Mouse (Mus musculus) right cerebral cortex, adult 18-20 months (tissue): ENCODE results near the gene Vgll4.

Source experiments
- DNase-seq: peaks from one replicate; pipeline ENCODE4 v3.0.0; 2022; ENCODE audit warnings: mixed read lengths

The Vgll4 gene

GRCm38 (mm10) chr6:114969213-114970120 lies at the start of gene Vgll4:
TSS of gene Vgll4 (minus strand) at chr6:114969994.
- peak; percentile 81 for DNase-seq

GRCm38 (mm10) chr6:115015461-115015860 lies 45.7 kb upstream of the Vgll4 start:
- DNase-seq = no peak

- DNase-seq = no peak
Observed at GRCm38 (mm10) chr6:115013574-115013973, 43.8 kb upstream of the Vgll4 start.

- DNase-seq = no peak
Observed at GRCm38 (mm10) chr6:115011792-115012191, 42.0 kb upstream of the Vgll4 start.

DNA sequence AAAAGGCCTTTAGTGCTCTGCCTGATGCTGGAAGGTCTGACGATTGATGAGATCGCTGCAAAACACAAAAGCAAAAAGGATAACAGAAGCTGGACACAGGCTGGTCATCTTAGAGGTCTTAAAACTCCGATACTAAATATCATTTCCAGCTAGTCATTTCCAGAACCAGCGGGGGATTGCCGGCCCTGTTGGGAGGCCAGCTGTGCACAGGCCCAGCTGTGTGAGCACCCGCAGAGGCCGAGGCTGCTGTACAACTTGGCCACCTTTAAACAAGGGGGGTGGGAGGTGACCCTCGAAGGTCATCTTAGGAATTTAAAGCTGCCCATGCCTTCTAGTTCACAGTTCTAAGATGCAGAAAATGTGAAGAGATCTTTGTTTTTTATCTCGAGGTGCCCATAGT lies 41.0 kb upstream of the Vgll4 start:
- DNase-seq = no peak

GRCm38 (mm10) chr6:115010304-115010703 lies 40.5 kb upstream of the Vgll4 start:
- no peak for DNase-seq

- peak; percentile 72 for DNase-seq
Observed at GRCm38 (mm10) chr6:115007728-115008127, 37.9 kb upstream of the Vgll4 start.

GRCm38 (mm10) chr6:115006948-115007347 lies 37.2 kb upstream of the Vgll4 start:
- DNase-seq = no peak

GRCm38 (mm10) chr6:115006065-115006464 lies 36.3 kb upstream of the Vgll4 start:
- no peak for DNase-seq

DNA sequence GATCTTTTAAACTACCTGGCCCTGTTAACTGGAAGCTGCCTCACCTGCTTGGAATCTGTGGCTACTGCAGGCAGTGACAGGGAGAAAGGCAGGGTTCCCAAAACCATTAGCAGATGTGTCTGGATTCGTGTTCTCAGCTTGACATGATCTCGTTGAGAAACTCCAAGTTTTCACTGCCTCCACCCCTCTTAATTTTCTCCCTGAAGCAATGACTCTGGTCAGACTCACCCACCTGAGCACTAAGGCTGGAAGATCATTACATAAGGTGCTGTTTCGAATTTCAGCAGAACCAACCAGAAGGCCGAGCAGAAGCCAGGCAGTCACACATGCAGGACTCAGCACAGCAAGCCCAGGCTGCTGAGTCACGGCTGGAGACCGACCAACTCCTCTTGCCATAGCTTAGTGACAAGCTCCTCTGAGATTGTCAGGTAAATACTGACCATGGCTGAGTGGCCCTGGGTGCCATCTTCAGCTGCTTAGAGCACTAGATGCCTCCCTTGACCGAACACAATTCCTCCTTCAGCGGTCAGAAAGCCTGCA lies 35.6 kb upstream of the Vgll4 start:
- peak; percentile 84 for DNase-seq

GRCm38 (mm10) chr6:115004636-115005035 lies 34.8 kb upstream of the Vgll4 start:
- DNase-seq = peak; percentile 88

GRCm38 (mm10) chr6:114998374-114999031 lies 28.7 kb upstream of the Vgll4 start:
- DNase-seq = no peak

DNA sequence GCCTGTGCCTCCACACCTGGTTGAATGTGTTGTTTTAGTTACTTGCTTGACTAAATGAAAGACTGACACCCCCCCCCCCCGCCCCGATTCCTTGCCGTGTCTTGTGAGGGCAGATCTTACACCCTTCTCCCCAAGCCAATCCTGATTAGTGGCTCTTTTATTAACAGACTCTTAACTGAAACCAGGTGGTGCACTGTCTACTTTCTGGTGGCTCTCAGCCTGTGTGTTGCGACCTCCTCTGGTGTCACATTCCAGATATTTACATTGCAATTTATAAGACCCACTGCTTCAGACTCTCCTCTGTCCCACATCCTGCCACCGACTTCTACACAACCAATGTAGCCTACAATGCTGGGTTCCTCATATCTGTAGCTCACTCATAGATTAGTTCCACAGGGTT lies 27.7 kb upstream of the Vgll4 start:
- no peak for DNase-seq

DNA sequence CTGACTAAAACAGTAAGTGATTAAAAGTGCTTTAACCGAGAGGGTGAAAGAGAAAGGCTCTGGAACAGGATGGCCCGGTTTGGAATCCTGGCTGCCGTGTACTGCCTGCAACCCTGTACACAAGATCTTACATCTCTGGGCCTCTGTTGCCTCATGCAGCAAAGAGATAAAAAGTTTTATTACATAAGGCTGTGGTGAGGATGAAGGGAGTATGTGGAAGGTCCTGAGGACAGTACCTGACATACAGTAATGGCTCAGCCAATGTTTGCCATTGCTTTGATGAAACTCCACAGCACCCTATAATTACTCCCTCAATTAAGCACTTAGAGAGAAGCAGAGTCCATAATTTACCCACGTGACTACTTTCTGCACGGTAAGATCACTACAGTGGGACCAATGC lies 27.1 kb upstream of the Vgll4 start:
- no peak for DNase-seq

DNA sequence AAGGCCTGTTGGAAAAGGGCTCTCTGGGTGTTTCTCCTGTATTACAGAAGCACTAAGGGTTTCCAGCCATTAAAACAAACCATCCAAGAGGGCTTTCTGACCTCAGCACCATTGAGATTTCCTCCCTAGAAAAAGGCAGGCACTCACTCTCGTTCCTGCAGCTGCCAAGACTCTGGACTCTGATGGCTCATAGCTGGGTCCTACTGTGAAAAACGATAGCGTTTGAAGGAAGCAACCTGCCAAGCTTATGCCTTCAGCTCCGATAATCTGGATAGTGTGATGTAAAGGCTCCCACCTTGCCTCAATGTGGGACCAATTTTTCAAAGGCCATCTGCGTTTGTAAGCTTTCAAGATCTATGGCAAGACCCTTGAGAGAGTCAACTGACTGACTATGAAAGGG lies 24.3 kb upstream of the Vgll4 start:
- no peak for DNase-seq

DNA sequence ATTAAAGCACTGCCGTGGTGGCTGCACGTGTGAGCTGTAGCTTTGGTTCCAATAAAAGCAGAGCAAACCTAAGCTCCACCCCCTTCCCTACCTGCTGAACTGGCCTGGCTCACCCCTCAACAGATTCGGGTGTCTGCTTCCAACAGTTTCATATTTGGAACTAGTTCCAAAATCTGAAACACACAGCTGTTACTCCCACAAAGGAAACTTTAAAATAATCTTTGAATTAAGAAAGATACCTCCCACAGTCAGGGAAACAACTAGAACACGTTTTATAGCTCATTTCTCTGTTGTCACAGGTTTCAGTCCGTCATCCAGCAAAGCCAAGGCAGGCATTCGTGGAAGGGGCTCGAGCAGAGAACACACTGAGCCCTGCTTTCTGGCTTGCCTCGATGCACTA lies 23.9 kb upstream of the Vgll4 start:
- DNase-seq = peak; percentile 53

DNA sequence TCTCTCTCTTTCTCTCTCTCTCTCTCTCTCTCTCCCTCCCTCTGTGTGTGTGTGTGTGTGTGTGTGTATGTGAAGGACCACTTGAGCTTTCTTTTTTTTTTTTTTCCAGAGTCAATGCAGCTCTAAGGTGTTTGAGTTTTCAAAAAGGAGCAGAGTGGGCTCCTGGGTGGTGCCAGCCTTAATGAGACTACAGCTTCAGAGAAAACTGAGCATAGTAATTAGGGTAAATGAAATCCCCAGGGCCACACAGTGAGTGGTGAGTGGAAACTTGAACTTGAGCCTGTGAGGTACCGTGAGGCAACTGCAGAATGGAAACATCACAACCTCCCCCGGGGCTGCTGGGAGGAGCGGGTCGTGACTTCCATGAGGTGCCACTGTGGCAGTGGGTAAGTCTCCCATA lies 22.1 kb upstream of the Vgll4 start:
- DNase-seq = no peak

- DNase-seq = no peak
Observed at GRCm38 (mm10) chr6:114988619-114988980, 18.8 kb upstream of the Vgll4 start.

DNA sequence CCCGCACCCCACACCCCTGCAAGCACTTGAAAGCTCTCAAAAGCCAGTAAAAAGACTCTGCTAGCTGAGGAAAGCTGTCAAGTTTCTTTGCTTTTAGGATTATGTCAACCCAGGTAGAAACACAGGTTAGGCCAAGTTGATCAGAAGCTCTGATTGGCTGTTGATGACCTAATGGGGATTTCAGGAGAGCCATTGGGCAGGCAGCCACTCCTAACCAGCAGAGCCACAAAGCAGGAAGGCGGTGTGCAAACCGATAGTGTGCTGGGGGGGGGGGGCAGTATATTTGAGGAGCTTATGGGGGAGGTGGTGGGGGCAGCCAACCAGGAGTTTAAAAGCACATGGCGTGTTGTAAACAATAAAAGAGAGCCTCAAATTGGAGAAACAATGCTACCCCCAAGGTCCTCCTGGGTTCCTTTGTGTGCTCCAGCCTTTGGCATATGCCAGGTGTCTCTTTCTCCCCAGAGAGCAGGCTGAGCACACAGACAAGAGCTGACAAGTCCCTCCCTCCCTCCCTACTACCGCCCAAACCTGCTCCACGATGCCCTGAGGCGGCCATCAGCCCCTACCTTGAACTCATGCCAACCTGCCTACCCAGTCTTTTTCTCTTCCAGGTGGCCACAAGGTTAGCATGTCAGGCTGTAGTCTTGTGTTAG lies 18.3 kb upstream of the Vgll4 start:
- no peak for DNase-seq

DNA sequence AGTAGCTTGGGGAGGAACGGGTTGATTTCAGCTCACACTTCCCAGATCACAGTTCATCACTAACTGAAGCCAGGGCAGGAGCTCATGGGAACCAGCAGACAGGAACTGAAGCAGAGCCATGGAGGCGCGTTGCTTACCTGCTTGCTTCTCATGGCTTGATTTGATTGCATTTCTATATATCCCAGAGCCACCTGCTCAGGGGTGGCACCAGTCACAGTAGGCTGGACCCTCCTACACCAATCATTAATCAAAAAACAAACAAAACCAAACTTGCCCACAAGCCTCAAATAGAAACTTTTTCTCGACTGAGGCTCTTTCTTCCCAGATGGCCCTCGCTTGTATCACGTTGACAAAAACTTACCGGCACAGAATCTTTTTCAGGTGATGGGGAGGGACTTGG lies 12.9 kb upstream of the Vgll4 start:
- no peak for DNase-seq

GRCm38 (mm10) chr6:114979715-114980114 lies 9.9 kb upstream of the Vgll4 start:
- no peak for DNase-seq

DNA sequence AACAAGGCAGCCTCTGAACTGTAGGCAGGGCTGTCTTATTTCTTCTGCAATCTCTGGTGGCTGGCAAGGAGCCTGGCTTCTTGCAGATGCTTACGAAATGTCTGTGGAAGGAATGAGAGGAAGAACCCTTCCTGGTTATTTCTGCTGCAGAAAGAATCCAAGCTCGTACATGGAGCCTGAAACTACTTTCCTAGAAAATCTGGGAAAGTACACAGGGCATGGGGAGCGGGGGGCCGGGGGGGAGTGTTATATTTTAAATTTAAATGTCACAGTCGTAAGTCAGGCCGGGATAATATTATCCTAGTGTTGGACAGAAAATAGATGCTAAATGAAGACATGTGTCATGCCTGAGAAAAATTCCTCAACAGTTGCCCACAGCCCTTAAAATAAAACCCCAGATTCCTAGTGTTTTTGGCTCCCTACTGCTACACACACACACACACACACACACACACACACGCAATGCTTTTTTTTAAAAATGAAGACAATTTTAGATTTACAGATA lies 7.2 kb upstream of the Vgll4 start:
- peak; percentile 86 for DNase-seq

- DNase-seq = no peak
Observed at GRCm38 (mm10) chr6:114974331-114974730, 4.5 kb upstream of the Vgll4 start.
